Comparison of ENCODE assay signal across 8 mouse cellular contexts in genomic region chr3:39460183-39460888, GRCm38 (mm10).
DNase-seq lines count a peak whose midpoint lies in the region; ATAC-seq lines count a peak whose summit lies in the region.

No protein-coding gene starts in this region.

- DNase-seq in heart, adult 9 months (ENCODE audit: low spot score in 2 of 2), result no peak
- peak; percentile 23 for DNase-seq in Muller cell, postnatal 12 days (ENCODE audit: inconsistent ontology term)
- DNase-seq in frontal cortex, postnatal 10 days (ENCODE audit: low spot score in 2 of 2), result no peak
- DNase-seq in right cerebral cortex, postnatal 36 days (ENCODE audit: low spot score in 2 of 2), result no peak

- H3K4me2 ChIP-seq in heart, embryonic 14.5 days (ENCODE audit: low read length), result peak overlapping the region; percentile 16; the same call in 1 of the 2 replicates
- peak overlapping the region; percentile 27 for H3K4me2 ChIP-seq in embryonic facial prominence, embryonic 13.5 days
- H3K4me2 ChIP-seq in limb, embryonic 15.5 days, result peak overlapping the region; percentile 36

- H3K9me3 ChIP-seq in heart, embryonic 14.5 days (ENCODE audit: control insufficient read depth, low read length), result no peaks in the 10 kb centered on the region
- no peaks in the 10 kb centered on the region for H3K9me3 ChIP-seq in embryonic facial prominence, embryonic 13.5 days
- no peaks in the 10 kb centered on the region for H3K9me3 ChIP-seq in limb, embryonic 15.5 days

- no peak overlapping the region for H3K4me3 ChIP-seq in heart, embryonic 14.5 days (ENCODE audit: control insufficient read depth in 1 of 2, insufficient read depth in 1 of 2, low read depth in 1 of 2, low read length in 2 of 2)
- H3K4me3 ChIP-seq in embryonic facial prominence, embryonic 13.5 days, result no peak overlapping the region
- 0 out of 2 replicates have a peak overlapping the region, but pooled peaks have one; percentile 9 for H3K4me3 ChIP-seq in limb, embryonic 15.5 days

- H3K27ac ChIP-seq in heart, embryonic 14.5 days (replicated peaks in 1 of 2; ENCODE audit: control insufficient read depth in 1 of 2, insufficient read depth in 1 of 2, low read depth in 2 of 2, low read length in 2 of 2), result peak overlapping the region; percentile 14 to 58; a peak in 3 of 4 replicates
- H3K27ac ChIP-seq in embryonic facial prominence, embryonic 13.5 days, result peak overlapping the region; percentile 62
- H3K27ac ChIP-seq in limb, embryonic 15.5 days, result peak overlapping the region; percentile 82

- WGBS in heart, embryonic 14.5 days, result 66% methylated on average over 14 of the region's 14 CpGs
- WGBS in embryonic facial prominence, embryonic 13.5 days, result 50% methylated on average over 14 of the region's 14 CpGs
- 31% methylated on average over 14 of the region's 14 CpGs for WGBS in limb, embryonic 15.5 days

- H3K27me3 ChIP-seq in heart, embryonic 14.5 days (ENCODE audit: control insufficient read depth, insufficient read depth, low read length), result no peaks in the 10 kb centered on the region
- H3K27me3 ChIP-seq in embryonic facial prominence, embryonic 13.5 days, result no peaks in the 10 kb centered on the region
- H3K27me3 ChIP-seq in limb, embryonic 15.5 days, result no peaks in the 10 kb centered on the region

- H3K4me1 ChIP-seq in heart, embryonic 14.5 days (ENCODE audit: control insufficient read depth in 2 of 2, insufficient read depth in 2 of 2, low read length in 2 of 2), result no peaks in the 10 kb centered on the region; a peak in 1 of 4 replicates
- peaks cover 11% of the 10 kb centered on the region for H3K4me1 ChIP-seq in embryonic facial prominence, embryonic 13.5 days
- peaks cover 6% of the 10 kb centered on the region; the same call in 1 of the 2 replicates for H3K4me1 ChIP-seq in limb, embryonic 15.5 days

- H3K9ac ChIP-seq in heart, embryonic 14.5 days (ENCODE audit: low read length), result no peak overlapping the region
- H3K9ac ChIP-seq in embryonic facial prominence, embryonic 13.5 days, result no peak overlapping the region
- no peak overlapping the region for H3K9ac ChIP-seq in limb, embryonic 15.5 days

- H3K36me3 ChIP-seq in heart, embryonic 14.5 days (ENCODE audit: control insufficient read depth, insufficient read depth, low read length), result no peaks in the 10 kb centered on the region
- H3K36me3 ChIP-seq in embryonic facial prominence, embryonic 13.5 days, result no peaks in the 10 kb centered on the region
- H3K36me3 ChIP-seq in limb, embryonic 15.5 days, result no peaks in the 10 kb centered on the region

- 0 out of 2 replicates have a peak, but pooled peaks have one; percentile 47 for ATAC-seq in heart, embryonic 14.5 days (ENCODE audit: insufficient number of reproducible peaks, insufficient read depth, low FRiP score, low read depth)
- ATAC-seq in embryonic facial prominence, embryonic 13.5 days (ENCODE audit: insufficient number of reproducible peaks, insufficient read depth, low FRiP score, low TSS enrichment, low read depth), result peak; percentile 85
- peak; percentile 80 for ATAC-seq in limb, embryonic 15.5 days (ENCODE audit: insufficient number of reproducible peaks, low FRiP score, low TSS enrichment, low read depth)
- no peak for ATAC-seq in activated CD4-positive, CD25-positive, alpha-beta regulatory T cell, adult 4 months
